Mouse (Mus musculus) liver, postnatal 0 days (tissue): ENCODE results near the gene Ephb1. TPM values are rescaled to one million over a fixed set of nuclear protein-coding genes. Genes with fewer than 3 reads are reported as not detected.

Experiments
- ATAC-seq: fragments of 200-750 bp; cut with Nextera tagmentation; 2 replicates; pipeline ENCODE4 v1.8.0; 2017; ENCODE audit warnings: mild to moderate bottlenecking, moderate library complexity
- DNase-seq: peaks from one replicate; pipeline ENCODE4 v3.0.0-alpha.2; 2016
- H3K27ac ChIP-seq: fragments of 300-500 bp; sonication (generic); 2 replicates; pipeline ENCODE4 v1.5.1; 2014; ENCODE audit warnings: antibody characterized with exemption, moderate library complexity, mild to moderate bottlenecking, low read depth
- H3K27me3 ChIP-seq: fragments of 300-500 bp; sonication (generic); 2 replicates; pipeline ENCODE4 v1.6.1; 2014; ENCODE audit warnings: low read length, control low read depth, mixed read lengths; ENCODE audit not compliant: insufficient read depth
- H3K36me3 ChIP-seq: fragments of 300-500 bp; sonication (generic); replicated peaks from 2 replicates; pipeline ENCODE4 v1.6.1; 2014; ENCODE audit warnings: mild to moderate bottlenecking, control low read depth, low read length, moderate library complexity, mixed read lengths; ENCODE audit not compliant: insufficient read depth
- H3K4me1 ChIP-seq: fragments of 300-500 bp; sonication (generic); 2 replicates; pipeline ENCODE4 v1.6.1; 2014; ENCODE audit warnings: antibody characterized with exemption, mild to moderate bottlenecking, control low read depth; ENCODE audit not compliant: insufficient read depth
- H3K4me2 ChIP-seq: fragments of 300-500 bp; sonication (generic); 2 replicates; pipeline ENCODE4 v1.6.1; 2014; ENCODE audit warnings: low read depth, mild to moderate bottlenecking, low read length, moderate library complexity, mixed read lengths
- H3K4me3 ChIP-seq: fragments of 300-500 bp; sonication (generic); 2 replicates; pipeline ENCODE4 v1.5.1; 2014; ENCODE audit warnings: low read depth, low read length
- H3K9ac ChIP-seq: fragments of 300-500 bp; sonication (generic); replicated peaks from 2 replicates; pipeline ENCODE4 v1.6.1; 2014; ENCODE audit warnings: mild to moderate bottlenecking, moderate library complexity
- H3K9me3 ChIP-seq: fragments of 300-500 bp; sonication (generic); 2 replicates; pipeline ENCODE4 v1.6.1; 2016; ENCODE audit warnings: mild to moderate bottlenecking, control low read depth, low read length, mixed read lengths
- CTCF ChIP-seq: sonication (generic); IDR thresholded peaks from 2 replicates; pipeline ENCODE4 v1.5.1; 2016; ENCODE audit warnings: antibody characterized with exemption, low read depth
- EP300 ChIP-seq: IDR thresholded peaks from 2 replicates; pipeline ENCODE4 v1.6.1; 2016; ENCODE audit warnings: antibody characterized with exemption, low read depth, mild to moderate bottlenecking
- WGBS: fragments of 180-500 bp; shearing (Covaris S2); extraction: QIAGEN DNeasy Blood & Tissue Kit; methylation state at CpG from one replicate; pipeline ENCODE4 v1.1.7; 2014; ENCODE audit not compliant: insufficient replicate concordance; 5-methylcytosine and 5-hydroxymethylcytosine counted together
- polyA plus RNA-seq: library from polyadenylated mRNA; unstranded; fragments of >200 nt; fragmentation: Nextera tagmentation; extraction: Ambion mirVana; gene quantifications from 2 replicates; pipeline ENCODE4 v1.2.1, GENCODE M21; 2015

Ephb1 gene
- polyA plus RNA-seq, 1 experiment from 2014 or later: 0.28 TPM

DNA sequence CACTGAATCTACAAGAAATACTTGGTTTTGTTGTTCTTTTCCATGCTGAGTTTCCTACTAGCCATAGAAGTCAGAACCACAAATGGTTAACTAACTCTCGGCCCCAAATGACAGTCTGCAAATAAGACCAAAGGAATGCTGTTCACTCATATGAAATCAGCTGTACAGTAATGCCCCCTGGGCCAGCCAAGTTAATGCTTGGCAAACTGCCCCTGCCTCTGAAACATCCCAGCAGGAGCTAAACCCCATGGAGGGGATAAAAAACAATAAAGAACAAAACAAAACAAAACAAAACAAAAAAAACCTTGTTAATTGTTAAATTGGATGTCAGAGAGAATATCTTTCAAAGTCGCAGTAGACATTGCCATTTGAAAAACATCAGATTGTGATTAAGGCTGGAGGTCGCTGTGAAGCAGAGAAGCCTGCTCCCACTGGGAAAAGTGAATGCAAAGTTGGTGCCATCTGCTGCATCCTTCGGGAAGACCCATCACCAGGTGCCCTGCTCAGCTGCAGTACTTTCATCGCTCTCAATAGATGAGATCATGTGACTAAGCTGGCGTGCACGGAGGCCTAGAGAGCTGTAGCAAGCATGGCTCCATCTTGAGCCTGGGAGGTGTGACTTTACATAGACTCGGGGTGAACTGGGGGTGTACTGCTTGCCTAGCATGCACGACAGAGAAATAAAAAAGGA lies 443.2 kb downstream of the Ephb1 start:
- no peak overlapping the region for H3K9ac ChIP-seq
- H3K27ac ChIP-seq: no peak overlapping the region
- DNase-seq: no peak
- H3K9me3 ChIP-seq: no peaks in the 10 kb centered on the region
- no peaks in the 10 kb centered on the region for H3K27me3 ChIP-seq
- no peak overlapping the region for H3K4me3 ChIP-seq
- 70% methylated on average over 9 of the region's 9 CpGs for WGBS
- H3K4me1 ChIP-seq: no peaks in the 10 kb centered on the region
- TF ChIP-seq EP300 (no peak), CTCF (no peak)
- H3K36me3 ChIP-seq: no peaks in the 10 kb centered on the region
- H3K4me2 ChIP-seq: no peak overlapping the region
- no peak for ATAC-seq

DNA sequence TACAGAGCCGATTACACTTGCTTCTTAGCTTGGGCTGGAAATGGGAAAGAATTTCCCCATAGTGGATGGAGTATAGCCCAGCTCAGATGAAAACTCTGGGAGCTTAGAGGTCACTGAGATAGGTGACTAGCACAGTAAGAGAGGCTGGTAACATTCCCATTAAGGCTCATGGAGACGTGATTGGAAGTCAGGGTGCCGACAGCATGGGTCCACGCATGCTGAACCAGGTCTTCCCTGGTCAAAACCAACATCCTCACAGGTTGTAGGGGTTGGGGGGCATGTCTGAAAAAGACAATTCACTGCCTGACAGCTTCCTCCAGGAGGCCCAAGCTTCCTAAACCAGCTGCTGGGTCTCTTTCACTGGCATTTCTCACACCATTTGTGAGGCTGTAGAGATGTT lies 445.0 kb downstream of the Ephb1 start:
- DNase-seq: no peak
- Histone ChIP-seq H3K27me3 (no peaks in the 10 kb centered on the region), H3K4me1 (no peaks in the 10 kb centered on the region), H3K9ac (no peak overlapping the region), H3K9me3 (no peaks in the 10 kb centered on the region), H3K4me3 (no peak overlapping the region), H3K36me3 (no peaks in the 10 kb centered on the region), H3K4me2 (no peak overlapping the region), H3K27ac (no peak overlapping the region)
- ATAC-seq: no peak
- TF ChIP-seq CTCF (no peak), EP300 (no peak)
- WGBS: 82% methylated on average over 4 of the region's 4 CpGs

DNA sequence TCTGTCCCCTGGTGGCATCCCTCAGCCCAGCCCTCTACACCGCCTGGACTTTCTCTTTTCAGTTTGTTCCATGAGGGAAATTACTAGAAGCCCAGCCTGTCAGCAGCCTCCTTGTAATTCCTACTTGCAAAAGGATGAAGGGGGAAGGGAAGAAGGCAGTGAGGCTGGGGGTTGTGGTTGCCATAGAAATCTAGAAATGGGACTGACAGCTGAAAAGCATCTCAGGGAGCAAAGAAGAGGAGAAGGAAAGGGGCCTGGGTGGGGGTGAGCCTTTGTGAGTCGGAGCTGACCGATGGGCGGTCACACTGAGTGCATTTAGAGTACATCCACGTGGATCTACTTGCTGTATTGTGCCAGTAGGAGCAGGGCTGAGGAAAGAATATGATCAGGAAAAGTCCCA lies 445.6 kb downstream of the Ephb1 start:
- no peak for ATAC-seq
- Histone ChIP-seq H3K27me3 (no peaks in the 10 kb centered on the region), H3K9ac (no peak overlapping the region), H3K27ac (no peak overlapping the region), H3K9me3 (no peaks in the 10 kb centered on the region), H3K36me3 (no peaks in the 10 kb centered on the region), H3K4me1 (no peaks in the 10 kb centered on the region), H3K4me3 (no peak overlapping the region), H3K4me2 (no peak overlapping the region)
- 74% methylated on average over 5 of the region's 5 CpGs for WGBS
- no peak for TF ChIP-seq EP300
- TF ChIP-seq CTCF: no peak
- DNase-seq: no peak

DNA sequence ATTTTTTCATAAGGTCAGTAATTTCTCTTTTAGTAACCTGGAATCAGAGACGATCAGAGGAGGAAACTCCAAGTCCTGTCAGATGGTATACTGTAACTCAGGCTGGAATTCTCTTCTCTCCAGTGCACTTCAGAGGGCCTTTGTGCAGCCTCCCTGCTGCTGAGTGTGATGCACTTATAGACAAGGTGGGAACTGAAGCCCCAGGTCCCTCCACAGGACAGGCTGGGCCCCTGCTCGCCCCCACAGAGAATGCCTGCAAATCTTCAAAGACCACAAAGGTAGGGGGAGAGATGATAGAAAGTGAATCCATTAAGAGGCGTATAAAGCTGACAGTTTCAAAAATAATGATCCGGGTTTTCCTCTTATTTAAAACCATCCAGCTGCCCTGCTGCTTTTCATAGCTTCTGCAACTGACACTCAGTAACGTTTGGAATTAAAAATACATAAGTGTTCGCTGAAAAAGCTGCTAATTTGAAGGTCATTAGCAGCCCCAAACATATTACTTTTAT lies 446.7 kb downstream of the Ephb1 start:
- no peaks in the 10 kb centered on the region for H3K36me3 ChIP-seq
- no peak for DNase-seq
- H3K27me3 ChIP-seq: no peaks in the 10 kb centered on the region
- H3K4me2 ChIP-seq: no peak overlapping the region
- H3K9ac ChIP-seq: no peak overlapping the region
- 60% methylated on average over 6 of the region's 6 CpGs for WGBS
- H3K27ac ChIP-seq: no peak overlapping the region
- no peaks in the 10 kb centered on the region for H3K4me1 ChIP-seq
- H3K4me3 ChIP-seq: no peak overlapping the region
- H3K9me3 ChIP-seq: no peaks in the 10 kb centered on the region
- ATAC-seq: no peak
- no peak for TF ChIP-seq EP300
- TF ChIP-seq CTCF: no peak

- TF ChIP-seq EP300 (no peak), CTCF (no peak)
- no peaks in the 10 kb centered on the region for H3K36me3 ChIP-seq
- H3K9ac ChIP-seq: no peak overlapping the region
- DNase-seq: no peak
- no peak overlapping the region for H3K4me2 ChIP-seq
- H3K4me3 ChIP-seq: no peak overlapping the region
- no peak overlapping the region for H3K27ac ChIP-seq
- H3K9me3 ChIP-seq: no peaks in the 10 kb centered on the region
- no peaks in the 10 kb centered on the region for H3K4me1 ChIP-seq
- H3K27me3 ChIP-seq: no peaks in the 10 kb centered on the region
- ATAC-seq: no peak
- WGBS: 67% methylated on average over 3 of the region's 3 CpGs
Measured at GRCm38 (mm10) chr9:101903406-101903805, 451.1 kb downstream of the Ephb1 start.

- ATAC-seq (no peak), DNase-seq (no peak)
- no peaks in the 10 kb centered on the region for H3K4me1 ChIP-seq
- no peaks in the 10 kb centered on the region for H3K36me3 ChIP-seq
- TF ChIP-seq CTCF (no peak), EP300 (no peak)
- no peaks in the 10 kb centered on the region for H3K27me3 ChIP-seq
- H3K9me3 ChIP-seq: no peaks in the 10 kb centered on the region
- H3K4me3 ChIP-seq: no peak overlapping the region
- no peak overlapping the region for H3K9ac ChIP-seq
- no peak overlapping the region for H3K27ac ChIP-seq
- WGBS: 87% methylated on average over 1 of the region's 1 CpGs
- H3K4me2 ChIP-seq: no peak overlapping the region
Measured at GRCm38 (mm10) chr9:101897851-101898250, 456.6 kb downstream of the Ephb1 start.

- Histone ChIP-seq H3K4me1 (no peaks in the 10 kb centered on the region), H3K4me2 (no peak overlapping the region), H3K9ac (no peak overlapping the region), H3K9me3 (no peaks in the 10 kb centered on the region), H3K27me3 (no peaks in the 10 kb centered on the region), H3K4me3 (no peak overlapping the region), H3K36me3 (no peaks in the 10 kb centered on the region), H3K27ac (no peak overlapping the region)
- ATAC-seq (no peak), DNase-seq (no peak)
- TF ChIP-seq CTCF (no peak), EP300 (no peak)
- WGBS: 39% methylated on average over 2 of the region's 2 CpGs
Measured at GRCm38 (mm10) chr9:101883295-101883694, 471.2 kb downstream of the Ephb1 start.
